Mouse (Mus musculus) midbrain, embryonic 11.5 days (tissue): ENCODE measurements around the gene Bcl2l1. TPM values are rescaled to one million over a fixed set of nuclear protein-coding genes. Genes with fewer than 3 reads are reported as not detected.

ENCODE experiments used
- ATAC-seq: fragments of 200-750 bp; cut with Nextera tagmentation; 2 replicates; pipeline ENCODE4 v1.8.0; 2017; ENCODE audit warnings: moderate TSS enrichment, moderate library complexity; ENCODE audit not compliant: low FRiP score
- DNase-seq: peaks from one replicate; pipeline ENCODE4 v3.0.0; 2015; ENCODE audit warnings: low spot score; ENCODE audit errors: missing footprints
- H3K27ac ChIP-seq: fragments of 300-500 bp; sonication (generic); 2 replicates; pipeline ENCODE4 v1.5.1; 2014; ENCODE audit warnings: low read depth, low read length
- H3K27me3 ChIP-seq: fragments of 300-500 bp; sonication (generic); 2 replicates; pipeline ENCODE4 v1.6.1; 2014; ENCODE audit warnings: mild to moderate bottlenecking, low read length, moderate library complexity, mixed read lengths; ENCODE audit not compliant: control insufficient read depth, insufficient read depth
- H3K36me3 ChIP-seq: fragments of 300-500 bp; sonication (generic); 2 replicates; pipeline ENCODE4 v1.6.1; 2014; ENCODE audit warnings: mild to moderate bottlenecking, low read length, moderate library complexity, mixed read lengths; ENCODE audit not compliant: control insufficient read depth, insufficient read depth
- H3K4me1 ChIP-seq: fragments of 300-500 bp; sonication (generic); 2 replicates; pipeline ENCODE4 v1.6.1; 2014; ENCODE audit warnings: low read length; ENCODE audit not compliant: control insufficient read depth, insufficient read depth
- H3K4me2 ChIP-seq: fragments of 300-500 bp; sonication (generic); 2 replicates; pipeline ENCODE4 v1.6.1; 2014; ENCODE audit warnings: mild to moderate bottlenecking, moderate library complexity
- H3K4me3 ChIP-seq: fragments of 300-500 bp; sonication (generic); 2 replicates; pipeline ENCODE4 v1.5.1; 2014; ENCODE audit warnings: low read depth, low read length
- H3K9ac ChIP-seq: fragments of 300-500 bp; sonication (generic); 2 replicates; pipeline ENCODE4 v1.6.1; 2014; ENCODE audit warnings: low read length
- H3K9me3 ChIP-seq: fragments of 300-500 bp; sonication (generic); 2 replicates; pipeline ENCODE4 v1.6.1; 2016; ENCODE audit warnings: low read length; ENCODE audit not compliant: control insufficient read depth
- WGBS: fragments of 180-500 bp; shearing (Covaris S2); extraction: QIAGEN DNeasy Blood & Tissue Kit; methylation state at CpG from one replicate; pipeline ENCODE4 v1.1.7; 2014; 5-methylcytosine and 5-hydroxymethylcytosine counted together
- polyA plus RNA-seq: library from polyadenylated mRNA; unstranded; fragments of >200 nt; fragmentation: Nextera tagmentation; extraction: Ambion mirVana; gene quantifications from 2 replicates; pipeline ENCODE4 v1.2.1, GENCODE M21; 2014

The Bcl2l1 gene
- polyA plus RNA-seq, 1 experiment from 2014 or later, result 125 TPM

GRCm38 (mm10) chr2:152784640-152785039, 46.9 kb downstream of the Bcl2l1 start:
- no peak overlapping the region for H3K9ac ChIP-seq
- no peaks in the 10 kb centered on the region for H3K27me3 ChIP-seq
- H3K4me1 ChIP-seq, result no peaks in the 10 kb centered on the region
- no peak overlapping the region for H3K4me3 ChIP-seq
- 93% methylated on average over 8 of the region's 8 CpGs for WGBS
- no peaks in the 10 kb centered on the region for H3K9me3 ChIP-seq
- 0 out of 2 replicates have a peak, but pooled peaks cover 4% of the 10 kb centered on the region for H3K36me3 ChIP-seq
- ATAC-seq, result no peak
- no peak overlapping the region for H3K27ac ChIP-seq
- H3K4me2 ChIP-seq, result no peak overlapping the region
- peak; percentile 45 for DNase-seq

GRCm38 (mm10) chr2:152783241-152783640, 48.3 kb downstream of the Bcl2l1 start:
- ATAC-seq (no peak), DNase-seq (peak; percentile 1)
- H3K27ac ChIP-seq, result no peak overlapping the region
- H3K36me3 ChIP-seq, result peaks cover 6% of the 10 kb centered on the region; the same call in 1 of the 2 replicates
- no peak overlapping the region for H3K9ac ChIP-seq
- H3K27me3 ChIP-seq, result no peaks in the 10 kb centered on the region
- WGBS, result 93% methylated on average over 5 of the region's 5 CpGs
- no peaks in the 10 kb centered on the region for H3K4me1 ChIP-seq
- H3K4me2 ChIP-seq, result no peak overlapping the region
- no peak overlapping the region for H3K4me3 ChIP-seq
- no peaks in the 10 kb centered on the region for H3K9me3 ChIP-seq

- Histone ChIP-seq H3K9ac (no peak overlapping the region), H3K27ac (no peak overlapping the region), H3K4me1 (no peaks in the 10 kb centered on the region), H3K36me3 (peaks cover 6% of the 10 kb centered on the region; the same call in 1 of the 2 replicates), H3K4me2 (no peak overlapping the region), H3K9me3 (no peaks in the 10 kb centered on the region), H3K27me3 (no peaks in the 10 kb centered on the region), H3K4me3 (no peak overlapping the region)
- ATAC-seq (no peak), DNase-seq (no peak)
- WGBS, result 88% methylated on average over 5 of the region's 5 CpGs
Measured at GRCm38 (mm10) chr2:152782656-152783055, 48.9 kb downstream of the Bcl2l1 start.

GRCm38 (mm10) chr2:152781031-152781711, 50.4 kb downstream of the Bcl2l1 start:
- Histone ChIP-seq H3K9ac (no peak overlapping the region), H3K27ac (no peak overlapping the region), H3K4me1 (no peaks in the 10 kb centered on the region), H3K27me3 (no peaks in the 10 kb centered on the region), H3K4me2 (no peak overlapping the region), H3K36me3 (peaks cover 6% of the 10 kb centered on the region; the same call in 1 of the 2 replicates), H3K9me3 (no peaks in the 10 kb centered on the region), H3K4me3 (no peak overlapping the region)
- DNase-seq (peak; percentile 10), ATAC-seq (no peak)
- WGBS, result 84% methylated on average over 3 of the region's 3 CpGs

GRCm38 (mm10) chr2:152780466-152780865, 51.1 kb downstream of the Bcl2l1 start:
- 100% methylated on average over 2 of the region's 2 CpGs for WGBS
- peaks cover 6% of the 10 kb centered on the region; the same call in 1 of the 2 replicates for H3K36me3 ChIP-seq
- peak; percentile 19 for DNase-seq

GRCm38 (mm10) chr2:152777081-152777480, 54.4 kb downstream of the Bcl2l1 start:
- ATAC-seq, result no peak
- H3K36me3 ChIP-seq, result peaks cover 6% of the 10 kb centered on the region; the same call in 1 of the 2 replicates
- WGBS, result 88% methylated on average over 3 of the region's 3 CpGs

More at GRCm38 (mm10) chr2:152780466-152780865, 51.1 kb downstream of the Bcl2l1 start:
- Histone ChIP-seq H3K4me3 (no peak overlapping the region), H3K9me3 (no peaks in the 10 kb centered on the region), H3K4me2 (no peak overlapping the region), H3K27ac (no peak overlapping the region), H3K4me1 (no peaks in the 10 kb centered on the region), H3K9ac (no peak overlapping the region), H3K27me3 (no peaks in the 10 kb centered on the region)
- ATAC-seq, result no peak

GRCm38 (mm10) chr2:152776435-152776834, 55.1 kb downstream of the Bcl2l1 start:
- ATAC-seq (no peak), DNase-seq (peak; percentile 69)
- Histone ChIP-seq H3K4me3 (no peak overlapping the region), H3K4me2 (no peak overlapping the region), H3K9ac (no peak overlapping the region), H3K4me1 (no peaks in the 10 kb centered on the region), H3K36me3 (peaks cover 2% of the 10 kb centered on the region; the same call in 1 of the 2 replicates), H3K27ac (no peak overlapping the region), H3K27me3 (no peaks in the 10 kb centered on the region), H3K9me3 (no peaks in the 10 kb centered on the region)
- WGBS, result 87% methylated on average over 2 of the region's 2 CpGs

More at GRCm38 (mm10) chr2:152777081-152777480, 54.4 kb downstream of the Bcl2l1 start:
- Histone ChIP-seq H3K4me1 (no peaks in the 10 kb centered on the region), H3K9ac (no peak overlapping the region), H3K9me3 (no peaks in the 10 kb centered on the region), H3K27me3 (no peaks in the 10 kb centered on the region), H3K4me2 (no peak overlapping the region), H3K4me3 (no peak overlapping the region), H3K27ac (no peak overlapping the region)
- DNase-seq, result peak; percentile 65

- DNase-seq (peak; percentile 4), ATAC-seq (no peak)
- peaks cover 2% of the 10 kb centered on the region; the same call in 1 of the 2 replicates for H3K36me3 ChIP-seq
- H3K9ac ChIP-seq, result no peak overlapping the region
- H3K27ac ChIP-seq, result no peak overlapping the region
- no peaks in the 10 kb centered on the region for H3K4me1 ChIP-seq
- H3K4me3 ChIP-seq, result no peak overlapping the region
- no peak overlapping the region for H3K4me2 ChIP-seq
- no peaks in the 10 kb centered on the region for H3K27me3 ChIP-seq
- WGBS, result 88% methylated on average over 3 of the region's 3 CpGs
- no peaks in the 10 kb centered on the region for H3K9me3 ChIP-seq
Measured at GRCm38 (mm10) chr2:152776019-152776418, 55.5 kb downstream of the Bcl2l1 start.

- Histone ChIP-seq H3K9me3 (no peaks in the 10 kb centered on the region), H3K9ac (no peak overlapping the region), H3K27me3 (no peaks in the 10 kb centered on the region), H3K36me3 (peaks cover 2% of the 10 kb centered on the region; the same call in 1 of the 2 replicates), H3K27ac (no peak overlapping the region), H3K4me1 (no peaks in the 10 kb centered on the region), H3K4me2 (no peak overlapping the region), H3K4me3 (no peak overlapping the region)
- DNase-seq (peak; percentile 69), ATAC-seq (no peak)
- WGBS, result 88% methylated on average over 4 of the region's 4 CpGs
Measured at GRCm38 (mm10) chr2:152775357-152775756, 56.2 kb downstream of the Bcl2l1 start.
